Mouse (Mus musculus) intestine, embryonic 15.5 days (tissue): ENCODE measurements around the gene Ppp1r35. TPM values are rescaled to one million over a fixed set of nuclear protein-coding genes. Genes with fewer than 3 reads are reported as not detected.

ENCODE experiments used
- ATAC-seq: fragments of 200-750 bp; cut with Nextera tagmentation; 2 replicates; pipeline ENCODE4 v1.8.0; 2017; ENCODE audit warnings: moderate TSS enrichment, moderate library complexity
- H3K27ac ChIP-seq: fragments of 300-500 bp; sonication (generic); 2 replicates; pipeline ENCODE4 v1.5.1; 2015; ENCODE audit warnings: mild to moderate bottlenecking, inconsistent platforms
- H3K27me3 ChIP-seq: fragments of 300-500 bp; sonication (generic); replicated peaks from 2 replicates; pipeline ENCODE4 v1.6.1; 2015; ENCODE audit warnings: inconsistent platforms
- H3K36me3 ChIP-seq: fragments of 300-500 bp; sonication (generic); 2 replicates; pipeline ENCODE4 v1.6.1; 2015; ENCODE audit warnings: inconsistent platforms
- H3K4me1 ChIP-seq: fragments of 300-500 bp; sonication (generic); replicated peaks from 2 replicates; pipeline ENCODE4 v1.6.1; 2015; ENCODE audit warnings: inconsistent platforms
- H3K4me2 ChIP-seq: fragments of 300-500 bp; sonication (generic); replicated peaks from 2 replicates; pipeline ENCODE4 v1.6.1; 2015; ENCODE audit warnings: mild to moderate bottlenecking, inconsistent platforms
- H3K4me3 ChIP-seq: fragments of 300-500 bp; sonication (generic); replicated peaks from 2 replicates; pipeline ENCODE4 v1.5.1; 2015; ENCODE audit warnings: inconsistent platforms
- H3K9ac ChIP-seq: fragments of 300-500 bp; sonication (generic); 2 replicates; pipeline ENCODE4 v1.6.1; 2015; ENCODE audit warnings: inconsistent platforms
- H3K9me3 ChIP-seq: fragments of 300-500 bp; sonication (generic); 2 replicates; pipeline ENCODE4 v1.6.1; 2016; ENCODE audit warnings: inconsistent platforms
- WGBS: fragments of 180-500 bp; shearing (Covaris S2); methylation state at CpG from one replicate; pipeline ENCODE4 v1.1.7; 2015; 5-methylcytosine and 5-hydroxymethylcytosine counted together
- polyA plus RNA-seq: library from polyadenylated mRNA; unstranded; fragments of >200 nt; fragmentation: Nextera tagmentation; extraction: Ambion mirVana; gene quantifications from 2 replicates; pipeline ENCODE4 v1.2.1, GENCODE M21; 2015

The Ppp1r35 gene
- polyA plus RNA-seq = 22.3 and 22.7 TPM in 2 replicates

GRCm38 (mm10) chr5:137778635-137779034 is at the start of gene Ppp1r35:
Gene Ppp1r35, plus strand, starts transcription at chr5:137778849.
- H3K36me3 ChIP-seq = peaks cover 21% of the 10 kb centered on the region
- peak; percentile 94 for ATAC-seq
- H3K27ac ChIP-seq = peak within 1 kb of the TSS; percentile 94
- WGBS = under 1% methylated on average over 31 of the region's 31 CpGs
- H3K9ac ChIP-seq = peak within 1 kb of the TSS; percentile 86
- H3K4me3 ChIP-seq = peak within 1 kb of the TSS; percentile 80
- H3K27me3 ChIP-seq = no peaks in the 10 kb centered on the region
- H3K4me2 ChIP-seq = peak within 1 kb of the TSS; percentile 94
- no peaks in the 10 kb centered on the region for H3K9me3 ChIP-seq
- peaks cover 35% of the 10 kb centered on the region for H3K4me1 ChIP-seq

- ATAC-seq = 0 out of 2 replicates have a peak, but pooled peaks have one; percentile 11
These were observed 44.9 kb upstream of the Ppp1r35 start for GRCm38 (mm10) chr5:137733638-137734288.

GRCm38 (mm10) chr5:137734289-137735061 is 44.2 kb upstream of the Ppp1r35 start:
- Histone ChIP-seq H3K4me1 (peaks cover 21% of the 10 kb centered on the region), H3K4me2 (no peak overlapping the region), H3K27ac (no peak overlapping the region), H3K4me3 (no peak overlapping the region), H3K36me3 (no peaks in the 10 kb centered on the region), H3K9me3 (no peaks in the 10 kb centered on the region), H3K27me3 (no peaks in the 10 kb centered on the region), H3K9ac (no peak overlapping the region)
- WGBS = 61% methylated on average over 6 of the region's 6 CpGs
- peak; percentile 58; the same call in 1 of the 2 replicates for ATAC-seq

More at GRCm38 (mm10) chr5:137733638-137734288, 44.9 kb upstream of the Ppp1r35 start:
- 80% methylated on average over 12 of the region's 12 CpGs for WGBS
- Histone ChIP-seq H3K4me3 (no peak overlapping the region), H3K36me3 (no peaks in the 10 kb centered on the region), H3K9me3 (no peaks in the 10 kb centered on the region), H3K27me3 (no peaks in the 10 kb centered on the region), H3K4me1 (peaks cover 16% of the 10 kb centered on the region), H3K9ac (no peak overlapping the region), H3K4me2 (no peak overlapping the region), H3K27ac (no peak overlapping the region)

GRCm38 (mm10) chr5:137737400-137737940 is 41.2 kb upstream of the Ppp1r35 start:
- 79% methylated on average over 6 of the region's 6 CpGs for WGBS
- Histone ChIP-seq H3K27ac (no peak overlapping the region), H3K27me3 (no peaks in the 10 kb centered on the region), H3K9me3 (no peaks in the 10 kb centered on the region), H3K4me3 (no peak overlapping the region), H3K4me2 (no peak overlapping the region), H3K9ac (no peak overlapping the region), H3K4me1 (peaks cover 33% of the 10 kb centered on the region), H3K36me3 (no peaks in the 10 kb centered on the region)
- no peak for ATAC-seq

- H3K4me3 ChIP-seq = no peak overlapping the region
- H3K27me3 ChIP-seq = no peaks in the 10 kb centered on the region
- H3K27ac ChIP-seq = no peak overlapping the region
- no peaks in the 10 kb centered on the region for H3K9me3 ChIP-seq
- H3K9ac ChIP-seq = no peak overlapping the region
- no peak overlapping the region for H3K4me2 ChIP-seq
- H3K36me3 ChIP-seq = no peaks in the 10 kb centered on the region
- 49% methylated on average over 5 of the region's 5 CpGs for WGBS
- H3K4me1 ChIP-seq = peaks cover 33% of the 10 kb centered on the region
- no peak for ATAC-seq
These were observed 40.1 kb upstream of the Ppp1r35 start for GRCm38 (mm10) chr5:137738516-137738915.

- peak overlapping the region; percentile 97 for H3K4me2 ChIP-seq
- no peaks in the 10 kb centered on the region for H3K36me3 ChIP-seq
- no peak overlapping the region for H3K27ac ChIP-seq
- 0 out of 2 replicates have a peak overlapping the region, but pooled peaks have one; percentile 3 for H3K4me3 ChIP-seq
- 59% methylated on average over 9 of the region's 9 CpGs for WGBS
- peak overlapping the region; percentile 17; the same call in 1 of the 2 replicates for H3K9ac ChIP-seq
- H3K4me1 ChIP-seq = peaks cover 29% of the 10 kb centered on the region
- H3K9me3 ChIP-seq = no peaks in the 10 kb centered on the region
- H3K27me3 ChIP-seq = no peaks in the 10 kb centered on the region
- no peak for ATAC-seq
These were observed 39.2 kb upstream of the Ppp1r35 start for GRCm38 (mm10) chr5:137739471-137739870.

GRCm38 (mm10) chr5:137740506-137740905 is 38.1 kb upstream of the Ppp1r35 start:
- 16% methylated on average over 11 of the region's 11 CpGs for WGBS

GRCm38 (mm10) chr5:137741023-137741931 is 37.4 kb upstream of the Ppp1r35 start, which contains the start of gene Nyap1:
Gene Nyap1, minus strand, starts transcription at chr5:137741607.
- no peaks in the 10 kb centered on the region for H3K9me3 ChIP-seq
- no peaks in the 10 kb centered on the region for H3K27me3 ChIP-seq
- peak within 1 kb of the TSS; percentile 87 for H3K27ac ChIP-seq
- H3K36me3 ChIP-seq = no peaks in the 10 kb centered on the region
- H3K9ac ChIP-seq = peak within 1 kb of the TSS; percentile 64
- ATAC-seq = peak; percentile 85
- peak within 1 kb of the TSS; percentile 68 for H3K4me3 ChIP-seq
- H3K4me2 ChIP-seq = peak within 1 kb of the TSS; percentile 97
- peaks cover 24% of the 10 kb centered on the region; the same call in 1 of the 2 replicates for H3K4me1 ChIP-seq
- WGBS = under 1% methylated on average over 71 of the region's 71 CpGs

More at GRCm38 (mm10) chr5:137740506-137740905, 38.1 kb upstream of the Ppp1r35 start:
- Histone ChIP-seq H3K27me3 (no peaks in the 10 kb centered on the region), H3K27ac (peak overlapping the region; percentile 87; the same call in 1 of the 2 replicates), H3K9ac (peak overlapping the region; percentile 64), H3K4me3 (peak overlapping the region; percentile 68), H3K4me1 (peaks cover 24% of the 10 kb centered on the region; the same call in 1 of the 2 replicates), H3K4me2 (peak overlapping the region; percentile 97), H3K9me3 (no peaks in the 10 kb centered on the region), H3K36me3 (no peaks in the 10 kb centered on the region)
- 0 out of 2 replicates have a peak, but pooled peaks have one; percentile 1 for ATAC-seq

GRCm38 (mm10) chr5:137742048-137742447 is 36.6 kb upstream of the Ppp1r35 start:
- H3K4me1 ChIP-seq = peaks cover 24% of the 10 kb centered on the region; the same call in 1 of the 2 replicates
- H3K27me3 ChIP-seq = no peaks in the 10 kb centered on the region
- no peak overlapping the region for H3K9ac ChIP-seq
- peak overlapping the region; percentile 68; the same call in 1 of the 2 replicates for H3K4me3 ChIP-seq
- peak overlapping the region; percentile 97 for H3K4me2 ChIP-seq
- 0 out of 2 replicates have a peak overlapping the region, but pooled peaks have one; percentile 87 for H3K27ac ChIP-seq
- no peaks in the 10 kb centered on the region for H3K9me3 ChIP-seq
- H3K36me3 ChIP-seq = no peaks in the 10 kb centered on the region
- ATAC-seq = no peak
- WGBS = 53% methylated on average over 10 of the region's 10 CpGs

GRCm38 (mm10) chr5:137742836-137743235 is 35.8 kb upstream of the Ppp1r35 start:
- no peak for ATAC-seq
- H3K4me3 ChIP-seq = no peak overlapping the region
- H3K9me3 ChIP-seq = no peaks in the 10 kb centered on the region
- H3K27ac ChIP-seq = no peak overlapping the region
- 91% methylated on average over 6 of the region's 6 CpGs for WGBS
- no peaks in the 10 kb centered on the region for H3K36me3 ChIP-seq
- no peak overlapping the region for H3K4me2 ChIP-seq
- peaks cover 30% of the 10 kb centered on the region for H3K4me1 ChIP-seq
- H3K27me3 ChIP-seq = no peaks in the 10 kb centered on the region
- no peak overlapping the region for H3K9ac ChIP-seq

GRCm38 (mm10) chr5:137744197-137744596 is 34.5 kb upstream of the Ppp1r35 start:
- no peaks in the 10 kb centered on the region for H3K9me3 ChIP-seq
- peaks cover 35% of the 10 kb centered on the region for H3K4me1 ChIP-seq
- 85% methylated on average over 7 of the region's 7 CpGs for WGBS
- H3K9ac ChIP-seq = no peak overlapping the region
- H3K27ac ChIP-seq = no peak overlapping the region
- no peak overlapping the region for H3K4me3 ChIP-seq
- ATAC-seq = no peak
- H3K4me2 ChIP-seq = no peak overlapping the region
- no peaks in the 10 kb centered on the region for H3K27me3 ChIP-seq
- no peaks in the 10 kb centered on the region for H3K36me3 ChIP-seq
